Mouse (Mus musculus) kidney, adult 8-10 months (tissue): ENCODE results near the gene Poc1a.

Experiments
- DNase-seq, 2 experiments: peaks; one replicate each; pipeline ENCODE4 v3.0.0; 2022

Poc1a gene

DNA sequence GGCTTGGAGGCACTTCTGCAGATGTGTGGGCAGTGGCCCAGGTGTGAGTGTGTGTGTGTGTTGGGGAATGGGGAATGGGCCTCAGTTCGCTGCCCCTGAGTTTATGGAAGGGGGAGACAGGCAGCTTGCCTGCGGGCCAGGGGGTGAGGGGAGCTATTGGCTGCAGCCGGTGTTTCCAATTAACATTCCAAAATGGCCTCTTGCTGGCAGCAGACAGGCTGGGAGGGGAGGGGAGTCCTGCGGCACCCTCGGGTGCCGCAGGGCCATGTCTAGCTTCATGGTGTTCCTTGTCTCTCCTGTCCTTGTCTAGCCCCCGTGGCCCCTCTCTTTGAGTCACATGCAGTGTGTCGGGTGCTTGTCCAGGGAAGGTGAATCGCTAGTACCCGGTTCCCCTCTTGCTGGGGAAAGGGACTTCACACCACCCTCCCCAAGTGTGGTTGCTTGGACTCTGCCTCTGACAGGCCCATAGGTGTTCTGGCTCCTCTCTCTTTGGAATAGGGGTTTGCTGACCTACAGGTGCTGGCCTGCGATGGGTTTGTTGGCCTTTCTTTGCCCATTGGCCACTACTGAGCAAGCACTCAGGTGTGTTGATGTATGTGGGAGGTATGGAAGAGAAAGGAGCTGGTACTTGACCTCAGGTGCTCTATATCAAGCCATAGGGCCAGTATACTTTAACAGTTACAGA is 89.1 kb downstream of the Poc1a start:
- DNase-seq: peak in 1 of 2 experiments; percentile 35

DNA sequence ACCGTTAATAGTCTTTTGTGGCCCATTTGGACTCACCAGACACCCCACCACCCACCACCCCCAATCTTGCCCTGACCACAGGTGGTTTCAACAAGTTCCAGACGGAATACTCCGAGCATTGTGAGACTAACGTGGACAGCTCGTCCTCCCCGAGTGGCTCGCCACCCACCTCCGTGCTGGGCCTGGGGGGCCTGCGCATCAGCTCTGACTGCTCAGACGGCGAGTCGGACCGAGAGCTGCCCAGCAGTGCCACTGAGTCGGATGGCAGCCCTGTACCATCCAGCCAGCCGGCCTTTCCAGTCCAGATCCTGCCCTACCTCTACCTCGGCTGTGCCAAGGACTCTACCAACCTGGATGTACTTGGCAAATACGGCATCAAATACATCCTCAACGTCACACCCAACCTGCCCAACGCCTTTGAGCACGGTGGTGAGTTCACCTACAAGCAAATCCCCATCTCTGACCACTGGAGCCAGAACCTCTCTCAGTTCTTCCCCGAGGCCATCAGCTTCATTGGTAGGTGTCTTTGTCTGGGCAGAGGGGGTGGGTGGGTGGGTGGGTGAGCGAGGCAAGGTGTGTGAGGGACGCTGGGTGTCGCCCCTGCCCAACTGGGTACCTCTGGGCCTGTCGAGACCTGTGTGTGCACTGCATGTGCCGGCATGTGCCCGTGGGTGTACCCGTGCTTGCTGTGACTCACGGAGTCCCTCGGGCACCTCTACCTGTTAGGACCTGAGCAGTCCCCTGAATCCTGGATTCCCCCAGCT is 89.9 kb downstream of the Poc1a start:
- no peak for DNase-seq

DNA sequence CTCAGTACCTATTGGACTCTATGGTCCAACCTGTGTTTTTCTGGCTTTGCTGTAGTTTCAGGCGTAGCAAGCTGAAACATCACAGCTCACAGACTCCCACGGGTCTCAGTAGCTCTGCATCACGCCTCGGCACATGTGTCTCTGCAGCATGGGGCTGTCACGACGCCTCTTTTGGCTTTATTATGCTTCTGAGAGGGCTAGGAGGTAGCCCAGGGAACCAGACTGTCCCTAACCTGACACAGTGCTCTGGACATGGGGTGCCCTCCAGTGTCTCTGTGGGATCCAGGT is 90.5 kb downstream of the Poc1a start:
- DNase-seq: no peak

DNA sequence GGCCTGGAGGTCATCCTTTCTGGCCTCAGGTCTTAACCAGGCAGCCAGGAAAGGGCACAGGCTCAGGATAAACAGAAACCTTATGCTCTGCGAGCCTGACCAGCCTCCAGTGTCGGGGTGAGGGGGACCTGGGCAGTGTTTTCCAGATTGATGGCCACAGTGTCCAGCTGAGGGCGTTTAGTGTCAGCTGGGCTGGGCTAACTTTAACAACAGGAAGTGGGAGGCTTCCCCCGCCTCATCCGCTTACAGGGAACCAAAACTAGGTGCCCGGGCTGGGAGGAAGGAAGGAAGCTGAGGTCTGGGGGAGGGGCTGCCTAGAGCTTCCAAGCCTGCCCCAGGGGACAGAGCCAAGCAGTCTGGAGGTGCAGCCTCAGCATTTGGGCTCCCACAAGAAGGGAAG is 90.9 kb downstream of the Poc1a start:
- peak; percentile 91 to 92 for DNase-seq

DNA sequence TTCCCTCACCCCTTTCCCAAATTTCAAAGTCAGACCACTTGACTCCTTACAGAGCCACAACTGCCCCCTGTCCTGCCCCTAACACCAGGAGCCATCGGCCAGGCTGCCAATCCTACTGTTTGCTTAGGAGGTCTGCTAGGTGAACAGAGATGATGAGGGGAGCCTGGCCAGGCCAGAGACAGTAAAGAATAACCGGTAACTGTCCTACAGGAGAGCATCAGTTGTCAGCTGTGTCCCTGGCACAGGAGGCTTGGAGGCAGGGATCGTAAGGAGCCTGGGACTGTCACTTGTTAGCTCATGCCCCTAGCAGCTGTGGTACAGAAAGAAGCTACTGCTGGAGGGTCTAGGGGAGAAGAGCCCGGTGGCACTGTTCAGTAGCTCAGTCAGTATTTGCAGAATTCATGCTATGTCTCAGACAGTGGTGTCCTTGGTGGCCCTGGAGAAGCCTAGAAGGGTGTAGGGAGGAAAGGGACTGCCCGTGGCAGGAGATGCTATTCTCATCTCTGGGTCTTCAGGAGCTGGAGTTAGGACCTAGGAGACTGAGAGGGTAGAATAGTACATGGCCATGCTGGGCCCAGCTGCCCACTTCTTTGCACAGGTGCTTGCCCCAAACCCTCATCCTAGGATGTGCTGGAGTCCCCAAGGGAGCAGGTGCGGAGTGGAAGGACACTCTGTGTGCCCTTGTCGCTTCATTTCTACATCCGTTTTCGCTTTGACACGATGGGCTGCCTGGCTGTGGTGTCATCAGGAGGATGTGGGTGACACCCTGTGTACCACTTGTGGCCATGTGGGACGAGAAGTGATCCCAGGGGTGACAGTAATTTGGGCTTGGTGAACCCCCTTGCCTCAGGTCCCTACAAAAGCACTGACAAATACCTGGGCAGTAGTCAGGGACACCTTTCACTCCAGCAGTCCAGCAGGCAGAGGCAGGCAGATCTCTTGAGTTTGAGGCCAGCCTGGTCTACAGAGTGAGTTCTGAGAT is 91.9 kb downstream of the Poc1a start:
- DNase-seq: no peak

DNA sequence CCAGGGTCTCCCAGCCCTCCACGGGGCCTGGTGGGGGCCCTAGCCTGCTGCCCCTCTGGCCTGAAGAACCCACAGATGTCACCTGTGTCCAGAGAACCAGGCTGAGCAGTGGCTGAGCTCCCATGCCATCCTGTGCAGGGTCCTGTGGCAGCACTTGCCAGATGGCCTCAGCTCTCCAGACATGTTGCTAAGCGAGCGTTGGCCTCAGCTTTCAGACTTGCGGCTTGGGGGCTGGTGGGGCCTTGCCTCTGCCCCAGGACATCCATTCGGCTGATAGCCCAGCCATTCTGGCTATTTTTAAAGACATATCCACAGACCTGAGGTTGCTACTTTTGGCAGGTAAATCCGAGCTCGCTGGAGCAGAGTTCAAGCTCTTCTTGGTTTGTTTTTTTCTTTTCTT is 93.1 kb downstream of the Poc1a start:
- no peak for DNase-seq

DNA sequence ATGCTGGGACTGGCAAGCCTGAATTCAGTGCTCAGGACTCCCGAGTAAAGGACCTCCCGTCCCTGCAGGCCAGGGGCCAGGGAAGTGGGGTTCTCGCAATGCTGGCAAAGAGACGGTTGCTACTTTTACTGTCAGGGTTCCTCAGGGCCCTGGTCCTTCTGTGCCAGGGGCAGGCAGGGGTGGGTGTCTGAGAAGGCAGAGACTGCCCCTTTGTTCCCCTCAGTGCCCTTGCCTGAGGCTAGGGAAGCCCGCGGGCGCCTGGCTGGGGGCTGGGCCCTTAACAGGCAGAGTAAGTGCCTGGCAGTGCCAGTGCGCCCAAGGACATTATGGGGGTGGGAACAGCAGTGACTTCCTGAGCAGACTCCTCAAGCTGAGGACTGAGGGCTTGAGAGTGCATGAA is 96.4 kb downstream of the Poc1a start:
- no peak for DNase-seq

DNA sequence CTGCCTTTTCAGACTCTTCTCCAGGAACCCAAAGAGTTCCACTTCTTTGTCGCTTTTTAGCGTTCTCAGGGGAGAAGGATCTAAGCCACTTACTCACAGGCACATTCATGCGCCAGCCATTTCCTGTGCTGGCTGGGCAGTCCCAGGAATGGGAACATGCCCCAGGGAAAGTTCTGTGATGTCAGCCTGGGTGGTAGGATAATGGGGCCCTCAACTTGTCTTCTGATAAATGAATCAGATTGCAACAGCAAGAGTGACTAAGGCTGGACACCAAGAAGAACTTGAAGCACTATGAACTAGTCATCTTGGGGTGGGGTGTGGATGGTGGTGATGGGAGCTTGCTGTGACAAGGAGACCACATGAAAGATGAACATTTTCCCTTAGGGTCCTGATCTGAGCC is 97.2 kb downstream of the Poc1a start:
- no peak for DNase-seq

DNA sequence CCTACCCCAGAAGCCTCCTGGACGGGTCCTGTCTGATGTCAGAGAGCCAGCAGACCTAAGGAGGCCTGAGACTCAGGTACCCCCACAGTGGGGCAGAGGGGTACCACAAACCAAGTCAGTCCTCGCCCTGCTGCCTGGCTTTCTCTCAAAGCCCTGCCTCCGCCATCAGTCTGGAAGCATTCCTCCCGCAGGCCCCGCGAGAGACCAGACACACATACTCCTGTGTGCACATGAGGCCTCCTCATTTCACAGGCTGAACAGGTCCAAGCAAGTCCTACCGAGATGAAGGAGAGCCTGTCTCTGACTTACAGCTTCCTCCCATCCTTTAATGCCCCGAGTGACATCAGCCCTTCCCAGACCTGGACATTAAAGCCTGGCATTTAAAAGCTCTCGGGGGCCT is 97.9 kb downstream of the Poc1a start:
- DNase-seq: no peak

DNA sequence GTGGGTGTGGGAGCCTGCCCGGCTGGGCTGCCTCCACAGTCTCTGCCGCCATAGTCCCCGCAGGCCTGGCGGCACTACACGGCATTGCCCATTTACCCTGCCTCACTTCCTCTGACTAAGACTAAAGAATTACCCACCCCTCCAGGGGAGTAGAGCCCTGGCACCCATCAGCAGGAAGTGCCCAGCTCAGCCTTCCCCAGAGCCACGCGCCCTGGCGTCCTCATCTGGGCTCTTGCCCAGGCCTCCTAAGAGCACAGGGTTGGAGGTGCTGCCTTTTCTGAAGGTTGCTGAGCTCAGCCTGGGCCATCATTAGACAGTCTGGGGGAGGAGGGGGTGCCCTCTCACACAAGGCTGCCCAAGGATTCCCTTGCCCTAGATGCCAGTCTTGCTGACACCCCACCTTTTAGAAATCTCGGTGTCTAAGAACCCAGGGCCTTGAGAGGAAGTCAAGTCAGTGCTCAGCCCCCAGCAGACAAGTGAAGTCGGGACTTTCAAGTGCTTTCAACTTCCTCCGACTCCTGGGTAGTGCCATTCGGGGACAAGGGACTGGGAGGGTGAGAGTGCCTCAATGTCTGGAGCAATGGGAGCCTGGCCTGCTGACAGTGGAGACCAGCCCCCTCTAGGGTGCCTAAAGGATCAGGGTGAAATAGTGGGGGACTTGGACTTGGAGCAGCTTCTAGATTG is 105.5 kb downstream of the Poc1a start:
- no peak for DNase-seq

DNA sequence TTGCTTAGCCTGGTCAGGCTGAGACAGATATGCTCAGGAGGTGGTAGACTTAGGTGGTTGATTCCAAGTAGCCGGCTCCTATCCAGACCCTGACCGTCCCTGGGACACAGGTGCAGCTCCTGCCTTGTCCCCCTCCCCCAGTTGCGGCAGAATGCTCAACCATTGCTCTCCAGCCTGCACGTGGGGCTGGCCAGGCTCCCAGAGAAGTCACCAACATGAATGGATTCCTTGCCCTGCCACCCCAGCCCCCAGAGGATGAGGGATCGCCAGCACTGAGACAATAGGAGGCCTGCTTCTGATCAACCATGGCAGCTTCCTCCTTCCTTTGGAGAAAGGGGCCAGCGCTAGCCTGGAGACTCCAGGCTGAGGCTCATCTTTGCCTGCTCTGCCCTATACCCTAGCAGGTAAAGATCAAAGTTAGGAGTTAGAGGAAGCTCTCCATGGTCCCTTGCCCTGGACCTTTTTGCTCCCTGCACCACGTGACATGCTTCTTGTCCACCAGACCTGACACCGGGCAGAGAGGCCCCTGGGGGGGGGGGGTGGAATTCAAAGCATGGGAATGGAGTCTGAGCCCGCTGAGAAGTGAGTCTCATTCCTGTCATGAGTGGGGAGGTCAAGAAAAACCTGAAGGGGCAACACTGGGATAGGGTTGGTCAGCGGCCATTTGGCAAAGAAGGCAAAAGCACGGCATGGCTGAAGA is 112.1 kb downstream of the Poc1a start:
- no peak for DNase-seq

DNA sequence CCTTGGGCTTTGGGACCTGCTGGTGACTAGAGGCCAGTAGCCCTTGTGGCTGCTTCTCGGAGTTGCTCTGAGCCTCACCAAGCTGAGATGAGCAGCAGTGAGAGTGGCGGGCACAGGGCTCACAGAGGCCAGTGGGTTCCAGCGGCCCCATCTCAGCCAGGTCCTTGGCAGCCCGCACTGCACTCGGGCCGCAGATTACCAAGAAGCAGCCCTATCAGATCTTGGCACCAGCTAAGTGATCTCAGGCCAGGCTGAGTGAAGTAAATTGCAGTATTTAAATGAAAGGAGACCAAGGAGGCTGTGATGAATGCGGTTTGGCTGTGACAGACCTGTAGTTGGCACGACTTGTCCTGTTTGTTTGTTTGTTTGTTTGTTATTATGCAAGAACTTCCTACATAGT is 112.7 kb downstream of the Poc1a start:
- no peak for DNase-seq

DNA sequence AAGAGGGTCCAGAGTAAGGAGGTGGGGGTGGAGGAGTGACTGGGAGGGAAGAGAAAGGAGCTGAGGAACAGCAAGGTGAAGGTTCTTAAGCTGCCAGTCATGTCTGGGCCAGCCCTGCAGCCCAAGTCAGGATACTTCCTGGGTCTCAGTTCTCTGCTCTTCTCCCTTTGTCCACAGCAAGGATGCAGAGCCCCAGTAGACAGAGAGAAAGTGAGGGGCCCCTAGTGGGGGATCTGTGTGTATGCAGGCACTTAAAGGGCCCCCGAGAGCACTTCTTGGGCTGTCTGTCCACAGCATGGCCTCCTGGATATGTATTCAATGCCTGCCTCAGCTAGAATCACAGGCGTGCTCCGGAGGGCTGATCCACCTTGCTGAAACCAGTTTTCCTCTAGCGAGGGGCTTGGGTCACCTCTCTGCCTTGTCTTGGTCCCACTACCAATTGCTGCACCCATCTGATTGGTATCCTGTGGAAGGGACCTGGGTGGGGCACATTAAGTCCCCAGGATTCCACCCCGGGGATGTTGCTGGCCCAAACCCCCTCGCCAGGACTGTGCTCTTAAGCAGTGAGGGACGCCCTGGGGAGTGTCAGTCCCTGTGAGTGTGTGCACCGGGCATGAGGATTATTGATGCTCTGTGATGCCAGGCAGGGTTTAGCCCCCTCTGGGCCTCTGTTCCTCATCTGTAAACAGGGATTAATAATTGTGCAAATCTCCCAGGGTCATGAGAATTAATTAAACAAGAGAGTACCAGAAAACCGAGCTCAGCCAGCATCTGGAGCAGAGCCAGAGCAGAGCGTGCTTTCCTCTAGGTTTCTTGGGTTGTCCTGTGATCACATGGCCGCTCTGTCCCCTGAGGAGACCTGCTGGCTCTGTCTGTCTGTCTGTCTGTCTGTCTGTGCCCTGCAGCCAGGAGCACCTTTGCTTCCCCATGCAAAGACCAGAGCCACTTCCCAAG is 114.1 kb downstream of the Poc1a start:
- peak in 1 of 2 experiments; percentile 68 for DNase-seq

DNA sequence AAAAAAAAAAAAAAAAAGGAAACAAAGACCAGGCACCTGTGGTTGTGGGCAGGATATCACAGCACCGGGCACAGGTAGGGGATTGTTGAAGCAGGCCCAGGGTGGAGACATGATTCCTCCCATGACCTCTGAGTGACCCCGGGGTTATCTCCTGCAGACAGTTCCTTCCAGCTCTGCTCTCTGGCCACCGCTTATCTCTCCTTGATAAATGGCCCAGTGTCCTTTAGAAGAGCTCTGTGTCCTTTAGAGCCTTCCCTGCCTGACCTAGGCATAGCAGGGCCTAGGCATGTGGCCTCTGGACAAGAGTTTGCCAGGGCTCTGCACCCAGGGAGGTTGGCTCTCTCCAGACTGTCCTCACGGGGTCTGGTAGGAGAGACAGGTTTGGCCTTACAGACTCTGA is 116.9 kb downstream of the Poc1a start:
- no peak for DNase-seq

DNA sequence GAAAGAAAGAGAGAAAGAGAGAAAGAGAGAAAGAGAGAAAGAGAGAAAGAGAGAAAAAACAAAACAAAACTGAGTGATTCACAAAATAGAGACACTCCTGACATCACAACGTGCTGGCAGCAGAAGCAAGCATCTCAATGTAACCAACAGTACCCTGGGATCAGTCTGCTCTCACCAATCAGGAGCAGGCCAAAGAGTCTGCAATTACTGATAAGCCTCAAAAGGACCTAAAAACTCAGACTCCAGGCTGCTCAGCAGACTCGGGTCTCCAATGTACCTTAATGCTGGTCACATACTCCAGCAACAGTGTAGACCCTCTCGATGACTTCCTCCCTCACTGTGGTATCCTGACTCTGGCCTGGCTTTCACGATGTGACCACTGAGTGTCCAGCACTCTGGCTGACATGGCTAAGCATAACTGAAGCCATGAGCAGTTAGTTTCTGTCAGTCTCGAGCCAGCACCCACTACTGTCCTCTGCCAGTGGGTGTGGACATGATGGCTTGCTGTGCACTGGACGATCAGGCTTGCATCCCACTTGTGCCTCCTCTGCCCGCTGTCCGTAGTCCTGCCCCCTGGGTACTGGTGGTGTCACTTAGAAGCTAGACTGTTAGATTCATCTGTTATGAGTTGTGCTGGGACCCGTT is 117.9 kb downstream of the Poc1a start:
- no peak for DNase-seq

DNA sequence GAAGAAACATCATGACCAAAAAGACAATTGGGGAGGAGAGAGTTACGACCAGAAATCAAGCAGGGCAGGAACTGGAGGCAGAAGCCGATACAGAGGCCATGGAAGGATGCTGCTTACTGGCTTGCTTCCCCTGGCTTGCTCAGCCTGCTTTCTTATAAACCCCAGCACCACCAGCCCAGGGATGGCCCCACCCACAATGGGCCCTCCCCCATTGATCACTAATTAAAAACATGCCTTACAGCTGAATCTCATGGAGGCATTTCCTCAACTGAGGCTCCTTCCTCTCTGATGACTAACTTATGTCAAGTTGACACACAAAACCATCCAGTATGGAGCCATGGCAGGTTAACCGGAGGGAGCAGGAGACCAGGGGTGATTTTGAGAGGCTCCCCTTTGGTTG is 118.9 kb downstream of the Poc1a start:
- DNase-seq: no peak
